Mouse (Mus musculus): ENCODE results near the gene Atox1. TPM values are rescaled to one million over a fixed set of nuclear protein-coding genes. Genes with fewer than 3 reads are reported as not detected.

Atox1 gene
- polyA plus RNA-seq, 1 experiment from 2014 or later = 218 TPM

GRCm38 (mm10) chr11:55459850-55460558 is 1.0 kb downstream of the Atox1 start:
- WGBS = 45% methylated on average over 3 of the region's 3 CpGs
- Histone ChIP-seq H3K36me3 (ENCODE audit: control insufficient read depth, insufficient read depth) (no peaks in the 10 kb centered on the region), H3K4me2 (ENCODE audit: low read length) (peak overlapping the region; percentile 94), H3K4me3 (replicated peaks; ENCODE audit: low read length) (peak overlapping the region; percentile 76), H3K9ac (replicated peaks; ENCODE audit: low read depth, low read length) (peak overlapping the region; percentile 68), H3K9me3 (ENCODE audit: control insufficient read depth, low read length) (no peaks in the 10 kb centered on the region), H3K27me3 (replicated peaks; ENCODE audit: control insufficient read depth, insufficient read depth, low read length) (no peaks in the 10 kb centered on the region), H3K4me1 (replicated peaks; ENCODE audit: control insufficient read depth, insufficient read depth, low read length) (peaks cover 14% of the 10 kb centered on the region), H3K27ac (ENCODE audit: low read length) (no peak overlapping the region)
- ATAC-seq = no peak

GRCm38 (mm10) chr11:55458501-55458900 is 2.5 kb downstream of the Atox1 start:
- WGBS = 77% methylated on average over 4 of the region's 4 CpGs

GRCm38 (mm10) chr11:55455166-55455565 is 5.9 kb downstream of the Atox1 start:
- ATAC-seq = no peak
- 69% methylated on average over 2 of the region's 2 CpGs for WGBS

More at GRCm38 (mm10) chr11:55458501-55458900, 2.5 kb downstream of the Atox1 start:
- Histone ChIP-seq H3K27ac (ENCODE audit: low read length) (no peak overlapping the region), H3K9me3 (ENCODE audit: control insufficient read depth, low read length) (no peaks in the 10 kb centered on the region), H3K4me3 (replicated peaks; ENCODE audit: low read length) (no peak overlapping the region), H3K9ac (replicated peaks; ENCODE audit: low read depth, low read length) (no peak overlapping the region), H3K27me3 (replicated peaks; ENCODE audit: control insufficient read depth, insufficient read depth, low read length) (no peaks in the 10 kb centered on the region), H3K4me1 (replicated peaks; ENCODE audit: control insufficient read depth, insufficient read depth, low read length) (peaks cover 14% of the 10 kb centered on the region), H3K4me2 (ENCODE audit: low read length) (no peak overlapping the region), H3K36me3 (ENCODE audit: control insufficient read depth, insufficient read depth) (no peaks in the 10 kb centered on the region)
- no peak for ATAC-seq

GRCm38 (mm10) chr11:55453640-55454039 is 7.4 kb downstream of the Atox1 start:
- Histone ChIP-seq H3K4me3 (replicated peaks; ENCODE audit: low read length) (no peak overlapping the region), H3K9ac (replicated peaks; ENCODE audit: low read depth, low read length) (no peak overlapping the region), H3K9me3 (ENCODE audit: control insufficient read depth, low read length) (no peaks in the 10 kb centered on the region), H3K4me1 (replicated peaks; ENCODE audit: control insufficient read depth, insufficient read depth, low read length) (no peaks in the 10 kb centered on the region), H3K4me2 (ENCODE audit: low read length) (no peak overlapping the region), H3K36me3 (ENCODE audit: control insufficient read depth, insufficient read depth) (no peaks in the 10 kb centered on the region; the same call in 1 of the 2 replicates), H3K27me3 (replicated peaks; ENCODE audit: control insufficient read depth, insufficient read depth, low read length) (no peaks in the 10 kb centered on the region), H3K27ac (ENCODE audit: low read length) (no peak overlapping the region)
- WGBS = 100% methylated on average over 4 of the region's 4 CpGs
- ATAC-seq = no peak

More at GRCm38 (mm10) chr11:55455166-55455565, 5.9 kb downstream of the Atox1 start:
- Histone ChIP-seq H3K9ac (replicated peaks; ENCODE audit: low read depth, low read length) (no peak overlapping the region), H3K9me3 (ENCODE audit: control insufficient read depth, low read length) (no peaks in the 10 kb centered on the region), H3K4me2 (ENCODE audit: low read length) (no peak overlapping the region), H3K27ac (ENCODE audit: low read length) (no peak overlapping the region), H3K4me1 (replicated peaks; ENCODE audit: control insufficient read depth, insufficient read depth, low read length) (peaks cover 4% of the 10 kb centered on the region), H3K36me3 (ENCODE audit: control insufficient read depth, insufficient read depth) (no peaks in the 10 kb centered on the region), H3K4me3 (replicated peaks; ENCODE audit: low read length) (no peak overlapping the region), H3K27me3 (replicated peaks; ENCODE audit: control insufficient read depth, insufficient read depth, low read length) (no peaks in the 10 kb centered on the region)

- Histone ChIP-seq H3K27ac (ENCODE audit: low read length) (no peak overlapping the region), H3K4me2 (ENCODE audit: low read length) (no peak overlapping the region), H3K4me1 (replicated peaks; ENCODE audit: control insufficient read depth, insufficient read depth, low read length) (no peaks in the 10 kb centered on the region), H3K27me3 (replicated peaks; ENCODE audit: control insufficient read depth, insufficient read depth, low read length) (no peaks in the 10 kb centered on the region), H3K9ac (replicated peaks; ENCODE audit: low read depth, low read length) (no peak overlapping the region), H3K36me3 (ENCODE audit: control insufficient read depth, insufficient read depth) (no peaks in the 10 kb centered on the region; the same call in 1 of the 2 replicates), H3K4me3 (replicated peaks; ENCODE audit: low read length) (no peak overlapping the region), H3K9me3 (ENCODE audit: control insufficient read depth, low read length) (no peaks in the 10 kb centered on the region)
- WGBS = 69% methylated on average over 4 of the region's 4 CpGs
- no peak for ATAC-seq
Observed at GRCm38 (mm10) chr11:55450311-55450710, 10.7 kb downstream of the Atox1 start.

GRCm38 (mm10) chr11:55449531-55449930 is 11.5 kb downstream of the Atox1 start:
- WGBS = 82% methylated on average over 7 of the region's 7 CpGs
- Histone ChIP-seq H3K27me3 (replicated peaks; ENCODE audit: control insufficient read depth, insufficient read depth, low read length) (no peaks in the 10 kb centered on the region), H3K9me3 (ENCODE audit: control insufficient read depth, low read length) (no peaks in the 10 kb centered on the region), H3K4me3 (replicated peaks; ENCODE audit: low read length) (no peak overlapping the region), H3K9ac (replicated peaks; ENCODE audit: low read depth, low read length) (no peak overlapping the region), H3K27ac (ENCODE audit: low read length) (no peak overlapping the region), H3K4me2 (ENCODE audit: low read length) (no peak overlapping the region), H3K36me3 (ENCODE audit: control insufficient read depth, insufficient read depth) (no peaks in the 10 kb centered on the region; the same call in 1 of the 2 replicates), H3K4me1 (replicated peaks; ENCODE audit: control insufficient read depth, insufficient read depth, low read length) (no peaks in the 10 kb centered on the region)
- ATAC-seq = no peak

- 30% methylated on average over 4 of the region's 4 CpGs for WGBS
Observed at GRCm38 (mm10) chr11:55446579-55446978, 14.5 kb downstream of the Atox1 start.

GRCm38 (mm10) chr11:55444772-55445171 is 16.3 kb downstream of the Atox1 start:
- Histone ChIP-seq H3K36me3 (ENCODE audit: control insufficient read depth, insufficient read depth) (no peaks in the 10 kb centered on the region; the same call in 1 of the 2 replicates), H3K4me2 (ENCODE audit: low read length) (no peak overlapping the region), H3K4me1 (replicated peaks; ENCODE audit: control insufficient read depth, insufficient read depth, low read length) (no peaks in the 10 kb centered on the region), H3K9ac (replicated peaks; ENCODE audit: low read depth, low read length) (no peak overlapping the region), H3K27ac (ENCODE audit: low read length) (no peak overlapping the region), H3K27me3 (replicated peaks; ENCODE audit: control insufficient read depth, insufficient read depth, low read length) (no peaks in the 10 kb centered on the region), H3K4me3 (replicated peaks; ENCODE audit: low read length) (no peak overlapping the region), H3K9me3 (ENCODE audit: control insufficient read depth, low read length) (no peaks in the 10 kb centered on the region)
- ATAC-seq = peak; percentile 70
- WGBS = 0% methylated on average over 1 of the region's 1 CpGs

More at GRCm38 (mm10) chr11:55446579-55446978, 14.5 kb downstream of the Atox1 start:
- Histone ChIP-seq H3K4me2 (ENCODE audit: low read length) (no peak overlapping the region), H3K27me3 (replicated peaks; ENCODE audit: control insufficient read depth, insufficient read depth, low read length) (no peaks in the 10 kb centered on the region), H3K9ac (replicated peaks; ENCODE audit: low read depth, low read length) (no peak overlapping the region), H3K36me3 (ENCODE audit: control insufficient read depth, insufficient read depth) (no peaks in the 10 kb centered on the region; the same call in 1 of the 2 replicates), H3K4me1 (replicated peaks; ENCODE audit: control insufficient read depth, insufficient read depth, low read length) (no peaks in the 10 kb centered on the region), H3K27ac (ENCODE audit: low read length) (no peak overlapping the region), H3K9me3 (ENCODE audit: control insufficient read depth, low read length) (no peaks in the 10 kb centered on the region), H3K4me3 (replicated peaks; ENCODE audit: low read length) (no peak overlapping the region)
- ATAC-seq = peak; percentile 68

GRCm38 (mm10) chr11:55439718-55440117 is 21.3 kb downstream of the Atox1 start:
- no peaks in the 10 kb centered on the region for H3K9me3 ChIP-seq (ENCODE audit: control insufficient read depth, low read length)
- no peak overlapping the region for H3K9ac ChIP-seq (replicated peaks; ENCODE audit: low read depth, low read length)
- 67% methylated on average over 5 of the region's 5 CpGs for WGBS
- no peaks in the 10 kb centered on the region for H3K27me3 ChIP-seq (replicated peaks; ENCODE audit: control insufficient read depth, insufficient read depth, low read length)
- no peak overlapping the region for H3K4me3 ChIP-seq (replicated peaks; ENCODE audit: low read length)
- ATAC-seq = no peak
- H3K27ac ChIP-seq (ENCODE audit: low read length) = no peak overlapping the region
- no peaks in the 10 kb centered on the region for H3K36me3 ChIP-seq (ENCODE audit: control insufficient read depth, insufficient read depth)
- H3K4me2 ChIP-seq (ENCODE audit: low read length) = no peak overlapping the region
- H3K4me1 ChIP-seq (replicated peaks; ENCODE audit: control insufficient read depth, insufficient read depth, low read length) = no peaks in the 10 kb centered on the region

All from forebrain, embryonic 16.5 days (tissue).